Mouse (Mus musculus) heart, postnatal 4 days (tissue): ENCODE measurements around the gene Wdr83os. TPM values are rescaled to one million over a fixed set of nuclear protein-coding genes. Genes with fewer than 3 reads are reported as not detected.

ENCODE experiments used
- DNase-seq: peaks from one replicate; pipeline ENCODE4 v3.0.0; 2021
- total RNA-seq, 2 experiments: library from RNA; stranded (reverse); gene quantifications; 2 replicates each; pipeline ENCODE4 v1.2.3; 2021

The Wdr83os gene
- total RNA-seq: 10 to 100 TPM; 52.4 to 61.0 TPM

- DNase-seq: peak; percentile 68
Measured at GRCm38 (mm10) chr8:85080532-85081215, at the start of gene Wdr83os. Gene Wdr83os, plus strand, starts transcription at chr8:85080740.

GRCm38 (mm10) chr8:85032622-85033311 lies 47.8 kb upstream of the Wdr83os start:
- DNase-seq: no peak

DNA sequence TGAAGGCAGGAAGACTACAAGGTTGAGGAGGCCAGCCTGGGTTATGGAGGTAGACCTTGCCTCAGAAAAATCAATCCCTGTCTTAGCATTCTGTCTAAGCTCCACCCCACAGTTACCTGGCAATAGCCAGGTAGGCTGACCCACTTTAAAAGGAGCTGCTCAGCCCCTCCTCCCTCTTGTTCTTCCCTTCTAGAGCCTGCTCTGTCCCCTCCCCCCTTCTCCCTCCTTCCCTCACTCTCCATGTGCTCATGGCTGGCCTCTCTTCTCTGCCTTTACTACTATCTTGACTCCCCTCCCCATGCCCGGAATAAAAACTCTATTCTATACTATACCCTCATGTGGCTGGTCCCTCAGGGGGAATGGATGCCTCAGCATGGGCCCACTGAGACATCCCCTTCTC lies 46.7 kb upstream of the Wdr83os start:
- no peak for DNase-seq

GRCm38 (mm10) chr8:85034764-85035163 lies 45.8 kb upstream of the Wdr83os start:
- peak; percentile 80 for DNase-seq

- DNase-seq: no peak
Measured at GRCm38 (mm10) chr8:85035165-85035727, 45.3 kb upstream of the Wdr83os start.

DNA sequence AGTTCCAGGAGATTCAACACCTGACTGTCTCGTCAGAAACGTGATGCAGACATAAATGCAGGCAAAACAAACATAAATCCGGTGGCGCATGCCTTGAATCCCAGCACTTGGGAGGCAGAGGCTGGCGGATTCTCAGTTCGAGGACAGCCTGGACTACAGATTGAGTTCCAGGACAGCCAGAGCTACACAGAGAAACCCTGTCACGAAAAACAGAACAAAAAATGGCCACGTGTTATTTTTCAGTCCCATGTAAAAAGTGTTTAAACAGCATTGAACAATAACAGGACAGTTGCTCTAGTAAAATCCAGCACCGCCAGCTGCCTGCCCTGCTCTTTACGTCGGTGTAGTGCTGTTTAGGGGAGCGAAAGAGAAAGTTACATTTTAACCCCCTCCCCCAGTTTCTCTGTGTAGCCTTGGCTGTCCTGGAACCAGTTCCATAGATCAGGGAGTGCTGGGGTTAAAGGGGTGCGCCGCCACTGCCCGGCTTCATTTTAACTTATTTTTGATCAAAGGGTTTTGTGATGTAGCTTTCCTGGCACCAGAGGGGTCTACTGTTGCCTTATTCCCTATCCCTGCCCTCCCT lies 44.7 kb upstream of the Wdr83os start:
- DNase-seq: no peak

GRCm38 (mm10) chr8:85036381-85036717 lies 44.2 kb upstream of the Wdr83os start:
- DNase-seq: no peak

GRCm38 (mm10) chr8:85036718-85037365 lies 43.7 kb upstream of the Wdr83os start, which contains the start of gene Tnpo2:
Gene Tnpo2, plus strand, starts transcription at chr8:85036915.
- DNase-seq: peak; percentile 89

DNA sequence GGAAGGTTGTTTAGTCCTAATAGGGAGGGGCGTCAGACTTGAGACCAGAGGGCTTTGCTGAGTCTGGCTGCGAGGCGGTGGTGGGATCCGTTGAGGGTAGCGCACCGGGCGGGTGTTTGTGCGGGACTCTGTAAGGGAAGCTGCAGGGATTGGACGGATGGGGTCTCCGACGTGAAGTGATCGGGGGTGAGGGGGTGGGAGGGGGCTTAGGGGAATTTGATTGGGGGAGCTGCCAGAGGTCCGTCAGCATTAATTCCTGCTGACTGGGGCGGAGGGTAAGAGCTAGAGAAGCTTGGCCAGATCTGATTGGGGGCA lies 43.2 kb upstream of the Wdr83os start:
- no peak for DNase-seq

DNA sequence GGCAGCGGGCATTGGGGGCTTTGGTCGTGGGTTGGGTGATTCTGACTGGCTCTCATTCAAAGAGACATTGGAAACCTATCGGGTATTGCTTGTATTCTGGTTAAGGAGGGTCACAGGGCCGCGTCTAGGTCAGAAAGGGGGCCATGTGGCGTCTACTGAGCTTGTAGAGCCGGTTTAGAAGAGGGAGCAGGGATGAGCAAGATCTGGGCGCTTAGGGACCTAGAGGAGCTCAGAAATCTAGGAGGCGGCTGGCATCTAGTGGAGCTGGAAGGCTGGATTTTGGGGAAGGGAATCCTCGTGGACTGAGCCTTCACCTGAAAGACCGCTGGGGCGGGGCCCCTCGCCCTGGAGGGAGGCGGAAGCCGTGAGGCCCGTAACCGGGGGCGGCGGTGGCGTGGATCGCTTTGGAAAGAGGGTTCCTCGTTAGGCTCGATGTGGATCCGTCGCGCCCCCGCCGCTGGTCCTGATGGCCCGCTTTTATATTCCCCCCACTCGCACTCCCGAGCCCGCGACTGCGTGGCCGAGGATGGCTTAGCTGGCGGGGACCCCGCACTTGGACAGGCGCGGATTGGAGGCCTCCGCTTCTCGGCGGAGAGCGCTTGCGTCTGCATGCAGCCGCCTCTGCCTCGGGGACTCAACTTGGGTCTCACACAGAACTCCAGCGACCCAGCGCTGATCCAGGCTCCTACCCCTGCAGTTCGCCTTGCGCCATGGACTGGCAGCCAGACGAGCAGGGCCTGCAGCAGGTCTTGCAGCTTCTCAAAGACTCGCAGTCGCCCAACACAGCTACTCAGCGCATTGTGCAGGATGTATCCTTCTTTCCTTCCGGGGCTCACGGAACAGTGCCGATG lies 42.6 kb upstream of the Wdr83os start:
- DNase-seq: peak; percentile 59

- no peak for DNase-seq
Measured at GRCm38 (mm10) chr8:85043619-85044018, 36.9 kb upstream of the Wdr83os start.

DNA sequence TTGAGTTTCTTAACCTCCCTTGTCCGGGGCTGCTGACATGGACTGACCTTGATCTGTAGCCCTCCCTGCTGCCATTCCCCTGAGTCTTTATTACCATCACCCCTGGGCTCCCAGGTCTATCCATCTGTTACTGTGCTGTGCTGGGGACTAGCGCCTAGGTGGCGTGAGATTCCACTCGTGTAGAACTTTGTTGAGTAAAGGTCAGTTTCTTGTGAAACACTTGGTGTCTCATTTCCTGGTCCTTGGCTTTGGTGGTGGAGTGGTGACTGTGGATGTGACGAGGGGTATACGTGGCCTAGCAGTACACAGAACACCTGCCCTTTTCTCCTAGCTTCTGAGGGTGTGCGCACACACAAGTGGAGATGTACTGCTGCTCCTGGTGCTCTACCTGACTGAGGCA lies 23.2 kb upstream of the Wdr83os start:
- DNase-seq: no peak

- DNase-seq: peak; percentile 91
Measured at GRCm38 (mm10) chr8:85059879-85060616, 20.5 kb upstream of the Wdr83os start, which contains the start of gene Fbxw9. Gene Fbxw9, plus strand, starts transcription at chr8:85060055.

DNA sequence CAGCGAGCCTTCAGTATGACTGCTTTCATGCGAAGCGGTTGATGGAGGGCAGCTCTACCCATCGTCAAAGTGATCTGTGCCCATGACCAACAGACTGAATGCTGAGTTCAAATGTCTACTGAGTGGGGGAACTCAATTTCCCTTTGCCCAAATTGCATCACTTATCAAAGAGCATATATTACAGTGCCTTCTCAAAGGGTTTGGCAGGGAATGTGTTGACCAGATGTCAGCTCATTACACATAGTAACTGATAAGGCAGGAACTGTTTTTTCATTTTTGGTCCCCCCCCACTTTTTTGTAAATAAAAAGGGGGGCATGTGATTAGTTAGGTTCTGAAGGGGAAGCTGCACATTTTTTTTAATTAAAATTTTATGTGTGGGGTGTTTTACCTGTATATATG lies 17.9 kb upstream of the Wdr83os start:
- no peak for DNase-seq

GRCm38 (mm10) chr8:85065213-85065612 lies 15.3 kb upstream of the Wdr83os start:
- DNase-seq: no peak

- no peak for DNase-seq
Measured at GRCm38 (mm10) chr8:85067155-85067554, 13.4 kb upstream of the Wdr83os start.

DNA sequence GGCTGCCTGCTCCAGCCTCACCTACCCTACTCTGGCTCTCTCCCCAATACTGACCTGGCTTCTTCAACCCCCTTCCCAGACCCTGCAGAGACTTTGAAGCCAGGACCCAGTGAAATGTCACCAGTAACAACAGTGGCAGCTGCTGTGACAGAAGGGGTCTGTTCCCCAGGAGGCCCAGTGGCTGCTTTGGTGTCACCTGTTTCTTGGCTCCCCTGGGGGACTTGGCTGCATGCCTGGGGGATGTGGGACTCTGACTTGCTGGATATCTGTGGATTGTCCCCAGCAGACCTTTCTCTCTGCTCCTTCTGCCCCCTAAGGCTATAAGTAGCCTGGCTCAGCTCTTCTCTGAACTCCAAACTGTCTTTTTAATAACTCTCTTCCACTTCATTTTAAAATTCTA lies 12.6 kb upstream of the Wdr83os start, which contains the start of gene Gm5741:
TSS of gene Gm5741 (minus strand) at position 1 of the 400 bp plus-strand sequence.
- no peak for DNase-seq

DNA sequence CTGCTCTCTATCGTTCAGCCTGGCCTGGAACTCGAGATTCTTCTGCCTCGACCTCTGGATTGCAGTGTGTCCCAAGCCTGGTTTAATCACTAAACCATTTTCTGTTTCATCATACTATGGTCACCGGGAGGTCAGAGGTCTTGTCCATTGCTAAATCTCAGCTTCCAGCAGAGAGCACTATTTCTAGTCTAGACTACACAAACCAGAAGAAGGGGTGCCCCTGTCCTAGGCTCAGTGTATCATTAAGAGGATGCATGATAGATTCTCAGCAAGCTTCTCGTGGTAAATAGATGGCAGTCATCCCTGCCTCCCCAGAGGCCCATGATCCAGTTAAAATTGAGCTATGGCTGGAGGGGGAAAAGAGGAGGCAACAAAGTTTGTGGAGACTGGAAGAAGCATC lies 9.5 kb upstream of the Wdr83os start:
- no peak for DNase-seq

GRCm38 (mm10) chr8:85071514-85072281 lies 8.8 kb upstream of the Wdr83os start, which contains the start of gene Dhps:
Gene Dhps, plus strand, starts transcription at chr8:85071757.
- DNase-seq: peak; percentile 92

GRCm38 (mm10) chr8:85072364-85072929 lies 8.1 kb upstream of the Wdr83os start:
- DNase-seq: no peak
